In genomic region chr8:19976461-19976860, GRCm38 (mm10) we compare ENCODE assay signal across 7 mouse cellular contexts.
A peak's percentile ranks its signal among the peaks of the same experiment; 100 is the strongest.
DNase-seq lines count a peak whose midpoint lies in the region.

No protein-coding gene starts in this region.

- DNase-seq in gastrocnemius, adult 8-10 months (ENCODE audit: low spot score in 2 of 2) = peak; percentile 3
- peak; percentile 11 to 20 for DNase-seq in gastrocnemius, postnatal 4 days (ENCODE audit: low spot score in 2 of 2)
- DNase-seq in heart, postnatal 4 days = peak; percentile 7
- peak; percentile 7 to 49 for DNase-seq in kidney, postnatal 25 days
- DNase-seq in spleen, postnatal 4 days (ENCODE audit: low spot score in 2 of 2) = peak; percentile 16 to 66
- peak; percentile 3 for DNase-seq in testis, postnatal 14 days (ENCODE audit: low spot score)
- peak; percentile 5 for DNase-seq in thymus, postnatal 14 days

Comparison
In these comparisons a context has a peak if more than half of its experiments do, and no peak if none do; other contexts are left out.
1. Peak in every context shown above with its lines: DNase-seq.